ENCODE assay signal across 8 mouse cellular contexts in the genomic region with DNA sequence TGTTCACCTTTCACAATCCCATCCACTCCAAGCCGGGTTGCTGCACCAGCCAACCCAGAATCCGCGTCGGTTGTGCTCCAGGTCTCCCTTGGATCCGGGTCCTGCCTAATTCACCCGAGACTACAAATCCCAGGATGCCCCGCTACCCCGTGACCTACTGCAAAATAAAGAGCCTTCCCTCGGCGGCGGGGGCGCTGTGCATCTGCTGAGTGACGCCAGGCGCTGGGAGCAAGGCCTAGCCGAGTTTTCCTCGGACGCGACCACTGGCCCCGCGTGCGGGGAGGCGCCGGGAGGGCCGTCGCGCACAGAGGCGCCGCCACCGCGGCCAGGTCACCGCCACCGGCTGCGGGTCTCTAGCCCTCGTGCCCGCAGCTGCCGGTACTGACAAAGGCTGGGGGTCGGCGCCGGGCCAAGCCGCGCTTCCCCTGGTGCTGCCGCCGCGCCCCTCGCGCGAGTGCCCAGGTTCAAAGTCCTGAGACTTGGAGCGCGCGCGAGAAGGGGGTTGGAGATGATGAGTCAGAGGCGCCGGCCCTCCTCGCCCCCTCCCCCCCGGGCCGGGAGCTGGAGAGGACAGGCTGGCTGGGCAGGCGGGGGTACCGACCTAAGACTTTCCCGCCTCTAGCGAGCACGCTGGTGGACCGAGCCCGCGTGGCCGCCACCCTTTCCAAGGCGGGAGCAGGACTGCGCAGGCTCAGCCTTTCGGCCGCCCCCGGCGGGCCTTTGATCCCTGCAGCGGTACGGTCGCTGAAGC. TPM values are rescaled to one million over a fixed set of nuclear protein-coding genes. Genes with fewer than 3 reads are reported as not detected.
A peak's percentile ranks its signal among the peaks of the same experiment; 100 is the strongest.
DNase-seq lines count a peak whose midpoint lies in the region; ATAC-seq and TF ChIP-seq lines count a peak whose summit lies in the region.

No protein-coding gene starts in this region.

- H3K9me3 ChIP-seq in forebrain, embryonic 14.5 days (replicated peaks; ENCODE audit: control insufficient read depth, low read length), result no peaks in the 10 kb centered on the region
- no peaks in the 10 kb centered on the region for H3K9me3 ChIP-seq in liver, embryonic 16.5 days (replicated peaks; ENCODE audit: control insufficient read depth, low read length)
- no peaks in the 10 kb centered on the region for H3K9me3 ChIP-seq in neural tube, embryonic 12.5 days
- H3K9me3 ChIP-seq in stomach, postnatal 0 days (ENCODE audit: control insufficient read depth, low read length), result no peaks in the 10 kb centered on the region

- under 1% methylated on average over 73 of the region's 74 CpGs for WGBS in forebrain, embryonic 14.5 days
- under 1% methylated on average over 74 of the region's 74 CpGs for WGBS in large intestine, adult 2 months
- WGBS in liver, embryonic 16.5 days (ENCODE audit: insufficient replicate concordance), result under 1% methylated on average over 71 of the region's 74 CpGs
- WGBS in neural tube, embryonic 12.5 days, result under 1% methylated on average over 74 of the region's 74 CpGs
- WGBS in stomach, postnatal 0 days, result under 1% methylated on average over 70 of the region's 74 CpGs

- H3K27ac ChIP-seq in forebrain, embryonic 14.5 days (ENCODE audit: low read depth, low read length), result peak overlapping the region; percentile 98
- peak overlapping the region; percentile 88 for H3K27ac ChIP-seq in liver, embryonic 16.5 days (ENCODE audit: low read length)
- peak overlapping the region; percentile 96 for H3K27ac ChIP-seq in neural tube, embryonic 12.5 days
- peak overlapping the region; percentile 100 for H3K27ac ChIP-seq in stomach, postnatal 0 days (replicated peaks)

- H3K4me2 ChIP-seq in forebrain, embryonic 14.5 days (ENCODE audit: low read length), result peak overlapping the region; percentile 73
- H3K4me2 ChIP-seq in liver, embryonic 16.5 days (ENCODE audit: low read depth, low read length), result peak overlapping the region; percentile 81
- H3K4me2 ChIP-seq in neural tube, embryonic 12.5 days (replicated peaks), result peak overlapping the region; percentile 66
- peak overlapping the region; percentile 75 for H3K4me2 ChIP-seq in stomach, postnatal 0 days (replicated peaks; ENCODE audit: low read depth)

- H3K4me1 ChIP-seq in forebrain, embryonic 14.5 days (ENCODE audit: control insufficient read depth, insufficient read depth, low read length), result peaks cover 30% of the 10 kb centered on the region
- H3K4me1 ChIP-seq in liver, embryonic 16.5 days (ENCODE audit: control insufficient read depth, low read depth, low read length), result peaks cover 75% of the 10 kb centered on the region
- peaks cover 41% of the 10 kb centered on the region for H3K4me1 ChIP-seq in neural tube, embryonic 12.5 days
- peaks cover 13% of the 10 kb centered on the region; the same call in 1 of the 2 replicates for H3K4me1 ChIP-seq in stomach, postnatal 0 days (replicated peaks; ENCODE audit: control insufficient read depth, insufficient read depth)

- peak; percentile 93 for ATAC-seq in forebrain, embryonic 14.5 days
- ATAC-seq in liver, embryonic 16.5 days (ENCODE audit: low read depth), result peak; percentile 79
- ATAC-seq in neural tube, embryonic 12.5 days (ENCODE audit: low FRiP score, low read depth), result peak; percentile 91
- peak; percentile 88 for ATAC-seq in stomach, postnatal 0 days (ENCODE audit: low FRiP score, low TSS enrichment)

- H3K27me3 ChIP-seq in forebrain, embryonic 14.5 days (replicated peaks; ENCODE audit: control insufficient read depth, insufficient read depth, low read length), result no peaks in the 10 kb centered on the region
- H3K27me3 ChIP-seq in liver, embryonic 16.5 days (ENCODE audit: control insufficient read depth, insufficient read depth, low read depth, low read length), result no peaks in the 10 kb centered on the region
- no peaks in the 10 kb centered on the region for H3K27me3 ChIP-seq in neural tube, embryonic 12.5 days (replicated peaks)
- no peaks in the 10 kb centered on the region for H3K27me3 ChIP-seq in stomach, postnatal 0 days (ENCODE audit: control insufficient read depth, insufficient read depth, low read length)

- H3K36me3 ChIP-seq in forebrain, embryonic 14.5 days (ENCODE audit: control insufficient read depth, insufficient read depth, low read length), result no peaks in the 10 kb centered on the region
- H3K36me3 ChIP-seq in liver, embryonic 16.5 days (ENCODE audit: control insufficient read depth, insufficient read depth), result no peaks in the 10 kb centered on the region
- H3K36me3 ChIP-seq in neural tube, embryonic 12.5 days, result no peaks in the 10 kb centered on the region
- H3K36me3 ChIP-seq in stomach, postnatal 0 days (ENCODE audit: control insufficient read depth, insufficient read depth, low read length), result no peaks in the 10 kb centered on the region

- intact Hi-C loops in heart, postnatal 14 days (cut with DNase I), result loop anchor here (5.0 kb wide), 1 partner anchor 83 kb away; the partner anchor contains the start of gene Hnrnpc

- peak; percentile 65 for TF ChIP-seq EP300 in stomach, postnatal 0 days (optimal IDR thresholded peaks at IDR 0.05)

- peak overlapping the region; percentile 62 for H3K4me3 ChIP-seq in forebrain, embryonic 14.5 days (ENCODE audit: low read depth, low read length)
- H3K4me3 ChIP-seq in liver, embryonic 16.5 days (ENCODE audit: low read depth, low read length), result peak overlapping the region; percentile 75
- peak overlapping the region; percentile 71 for H3K4me3 ChIP-seq in neural tube, embryonic 12.5 days
- H3K4me3 ChIP-seq in stomach, postnatal 0 days (ENCODE audit: low read depth, low read length), result peak overlapping the region; percentile 71

- DNase-seq in ES-CJ7 (ENCODE audit: low read depth, low spot score), result peak; percentile 98
- DNase-seq in cerebellum, adult 11 months, result peak; percentile 98
- DNase-seq in forebrain, embryonic 14.5 days (ENCODE audit: low spot score), result peak; percentile 99
- DNase-seq in heart, postnatal 14 days, result peak; percentile 96
- peak; percentile 94 for DNase-seq in large intestine, adult 2 months (ENCODE audit: low read depth, low spot score)
- peak; percentile 98 for DNase-seq in stomach, postnatal 0 days (ENCODE audit: low spot score)

- TF ChIP-seq CTCF in stomach, postnatal 0 days (IDR thresholded peaks at IDR 0.05; ENCODE audit: low read depth), result peak; percentile 67

- peak overlapping the region; percentile 88 for H3K9ac ChIP-seq in forebrain, embryonic 14.5 days (ENCODE audit: low read length)
- peak overlapping the region; percentile 89 for H3K9ac ChIP-seq in liver, embryonic 16.5 days (ENCODE audit: low read depth, low read length)
- H3K9ac ChIP-seq in neural tube, embryonic 12.5 days, result peak overlapping the region; percentile 90
- H3K9ac ChIP-seq in stomach, postnatal 0 days (ENCODE audit: low read length), result peak overlapping the region; percentile 95

RNA-seq across cellular contexts. Expression of gene Zfp219, which starts 0.8 kb away (rescaled TPM):
- 41.0 and 42.0 TPM in 2 replicates for polyA plus RNA-seq in forebrain, embryonic 14.5 days (2014; fragmentation: Nextera tagmentation; extraction: Ambion mirVana)
- 10 to 100 TPM; 32.0 to 33.6 TPM for total RNA-seq in heart, postnatal 14 days (2021)
- 39.7 and 54.2 TPM in 2 replicates for polyA plus RNA-seq in large intestine, adult 2 months (2012; rRNA removed)
- polyA plus RNA-seq in liver, embryonic 16.5 days (2015; fragmentation: Nextera tagmentation; extraction: Ambion mirVana), result 7.4 and 8.9 TPM in 2 replicates
- polyA plus RNA-seq in neural tube, embryonic 12.5 days (2016; fragmentation: Nextera tagmentation; extraction: Ambion mirVana), result 78.3 and 84.9 TPM in 2 replicates
- 18.1 and 18.5 TPM in 2 replicates for polyA plus RNA-seq in stomach, postnatal 0 days (2015; fragmentation: Nextera tagmentation; extraction: Ambion mirVana)

RNA-seq across cellular contexts. Expression of gene Tmem253, which starts 4.3 kb away (rescaled TPM):
- 0.46 and 0.56 TPM in 2 replicates for polyA plus RNA-seq in forebrain, embryonic 14.5 days (2014; fragmentation: Nextera tagmentation; extraction: Ambion mirVana)
- 1 to 10 TPM; 1.5 to 1.9 TPM for total RNA-seq in heart, postnatal 14 days (2021)
- 73.8 and 101 TPM in 2 replicates for polyA plus RNA-seq in large intestine, adult 2 months (2012; rRNA removed)
- polyA plus RNA-seq in liver, embryonic 16.5 days (2015; fragmentation: Nextera tagmentation; extraction: Ambion mirVana), result 0.15 and 0.28 TPM in 2 replicates
- polyA plus RNA-seq in neural tube, embryonic 12.5 days (2016; fragmentation: Nextera tagmentation; extraction: Ambion mirVana), result 1.0 and 1.3 TPM in 2 replicates
- 4.6 and 4.9 TPM in 2 replicates for polyA plus RNA-seq in stomach, postnatal 0 days (2015; fragmentation: Nextera tagmentation; extraction: Ambion mirVana)

RNA-seq across cellular contexts. Expression of gene Olfr221, which starts 22.5 kb away (rescaled TPM):
- polyA plus RNA-seq in forebrain, embryonic 14.5 days (2014; fragmentation: Nextera tagmentation; extraction: Ambion mirVana), result not detected in 2 replicates
- not detected for total RNA-seq in heart, postnatal 14 days (2021)
- not detected in 2 replicates for polyA plus RNA-seq in large intestine, adult 2 months (2012; rRNA removed)
- not detected in 2 replicates for polyA plus RNA-seq in liver, embryonic 16.5 days (2015; fragmentation: Nextera tagmentation; extraction: Ambion mirVana)
- polyA plus RNA-seq in neural tube, embryonic 12.5 days (2016; fragmentation: Nextera tagmentation; extraction: Ambion mirVana), result not detected in 2 replicates
- polyA plus RNA-seq in stomach, postnatal 0 days (2015; fragmentation: Nextera tagmentation; extraction: Ambion mirVana), result not detected in 2 replicates

RNA-seq across cellular contexts. Expression of gene Arhgef40, which starts 35.2 kb away (rescaled TPM):
- 49.5 and 51.1 TPM in 2 replicates for polyA plus RNA-seq in forebrain, embryonic 14.5 days (2014; fragmentation: Nextera tagmentation; extraction: Ambion mirVana)
- total RNA-seq in heart, postnatal 14 days (2021), result 10 to 100 TPM; 39.7 to 47.1 TPM
- polyA plus RNA-seq in large intestine, adult 2 months (2012; rRNA removed), result 21.2 and 22.0 TPM in 2 replicates
- polyA plus RNA-seq in liver, embryonic 16.5 days (2015; fragmentation: Nextera tagmentation; extraction: Ambion mirVana), result 12.5 and 14.6 TPM in 2 replicates
- 105 and 110 TPM in 2 replicates for polyA plus RNA-seq in neural tube, embryonic 12.5 days (2016; fragmentation: Nextera tagmentation; extraction: Ambion mirVana)
- polyA plus RNA-seq in stomach, postnatal 0 days (2015; fragmentation: Nextera tagmentation; extraction: Ambion mirVana), result 32.9 and 36.4 TPM in 2 replicates

Comparison
In these comparisons a context has a peak if more than half of its experiments do, and no peak if none do; other contexts are left out.
1. Peak in every context shown above with its lines: DNase-seq, ATAC-seq, H3K4me3 ChIP-seq and H3K27ac ChIP-seq.
2. RNA of gene Tmem253, which starts 4.3 kb away (polyA plus RNA-seq): 73.8 to 101 TPM in large intestine, adult 2 months; 4.6 to 4.9 TPM in stomach, postnatal 0 days, 1.0 to 1.3 TPM in neural tube, embryonic 12.5 days, 0.46 to 0.56 TPM in forebrain, embryonic 14.5 days and 0.15 to 0.28 TPM in liver, embryonic 16.5 days; every median in the first group is over 10 times any median in the second.